Mouse (Mus musculus): Measurements from ENCODE around the gene Gm42906.

GRCm38 (mm10) chr5:151406276-151406675 lies 21.7 kb downstream of the Gm42906 start:
- TF ChIP-seq CHD2 (IDR thresholded peaks at IDR 0.05; ENCODE audit: low read length) (no peak), JUND (IDR thresholded peaks at IDR 0.05; ENCODE audit: low read depth, low read length) (no peak), POLR2A (IDR thresholded peaks at IDR 0.05; ENCODE audit: control insufficient read depth in 1 of 2, insufficient read depth in 1 of 2, low read depth in 1 of 2, low read length in 2 of 2, poor library complexity in 1 of 2) (no peak), CTCF (IDR thresholded peaks at IDR 0.05 in 2 of 3, conservative IDR thresholded peaks at IDR 0.05 in 1 of 3; ENCODE audit: control insufficient read depth in 1 of 3, insufficient read depth in 1 of 3, low read depth in 2 of 3, low read length in 3 of 3, poor library complexity in 1 of 3, severe bottlenecking in 1 of 3) (no peak), MAX (IDR thresholded peaks at IDR 0.05; ENCODE audit: low read length) (no peak), SMC3 (IDR thresholded peaks at IDR 0.05; ENCODE audit: low read depth, low read length) (no peak), GABPA (IDR thresholded peaks at IDR 0.05; ENCODE audit: low read depth, low read length) (no peak), USF1 (IDR thresholded peaks at IDR 0.05; ENCODE audit: low read depth, low read length) (no peak), EP300 (IDR thresholded peaks at IDR 0.05; ENCODE audit: low read depth in 1 of 2, low read length in 2 of 2) (no peak), POLR2AphosphoS5 (IDR thresholded peaks at IDR 0.05; ENCODE audit: borderline replicate concordance, low read depth, low read length) (no peak), RAD21 (IDR thresholded peaks at IDR 0.05; ENCODE audit: low read depth, low read length) (no peak), TAL1 (IDR thresholded peaks at IDR 0.05; ENCODE audit: low read length) (no peak), GATA1 (IDR thresholded peaks at IDR 0.05; ENCODE audit: low read depth, low read length) (no peak), ETS1 (IDR thresholded peaks at IDR 0.05; ENCODE audit: low read depth, low read length) (no peak)

Measured in MEL (cell line).